Mouse (Mus musculus) CD4-positive, CD25-positive, alpha-beta regulatory T cell, adult 2 months (primary cell): ENCODE measurements around the gene Wipi2.
A peak's percentile ranks its signal among the peaks of the same experiment; 100 is the strongest.

Source experiments
- DNase-seq: peaks from one replicate; pipeline ENCODE4 v3.0.0-alpha.2; 2012; ENCODE audit warnings: low read depth, low spot score

The Wipi2 gene

DNA sequence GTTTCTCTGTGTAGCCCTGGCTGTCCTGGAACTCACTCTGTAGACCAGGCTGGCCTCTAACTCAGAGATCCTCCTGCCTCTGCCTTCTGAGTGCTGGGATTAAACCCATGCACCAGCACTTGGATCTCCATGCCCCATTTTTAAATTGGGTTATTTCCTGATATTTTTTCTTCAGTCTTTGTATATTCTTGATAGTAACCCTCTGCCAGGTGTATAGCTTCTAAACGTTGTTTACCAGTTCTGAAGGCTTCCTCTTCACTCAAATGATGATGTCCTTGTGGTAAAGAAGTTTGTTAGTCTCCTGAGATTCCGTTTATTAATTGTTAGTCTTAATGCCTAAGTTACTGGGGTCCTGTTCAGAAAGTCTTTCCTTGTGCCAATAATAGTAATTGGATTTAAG, at the start of gene Wipi2:
Gene Wipi2 (plus strand): TSS at position 301 of the 400 bp plus-strand sequence.
- DNase-seq, result no peak

DNA sequence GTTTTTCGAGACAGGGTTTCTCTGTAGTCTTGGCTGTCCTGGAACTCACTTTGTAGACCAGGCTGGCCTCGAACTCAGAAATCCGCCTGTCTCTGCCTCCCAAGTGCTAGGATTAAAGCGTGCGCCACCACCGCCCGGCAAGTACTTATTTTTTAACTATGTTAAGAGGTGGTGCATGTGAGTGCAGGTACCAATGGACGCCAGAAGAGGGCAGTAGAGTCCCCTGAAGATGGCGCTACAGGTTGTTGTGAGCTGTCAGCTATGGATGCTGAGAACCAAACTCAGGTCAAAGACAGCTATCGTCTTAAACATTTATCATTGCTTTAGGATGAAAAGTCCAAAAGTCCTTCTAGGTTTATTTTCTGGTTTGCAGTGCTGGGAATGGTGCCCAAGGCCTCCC, 49.3 kb upstream of the Wipi2 start:
- DNase-seq, result peak; percentile 5

DNA sequence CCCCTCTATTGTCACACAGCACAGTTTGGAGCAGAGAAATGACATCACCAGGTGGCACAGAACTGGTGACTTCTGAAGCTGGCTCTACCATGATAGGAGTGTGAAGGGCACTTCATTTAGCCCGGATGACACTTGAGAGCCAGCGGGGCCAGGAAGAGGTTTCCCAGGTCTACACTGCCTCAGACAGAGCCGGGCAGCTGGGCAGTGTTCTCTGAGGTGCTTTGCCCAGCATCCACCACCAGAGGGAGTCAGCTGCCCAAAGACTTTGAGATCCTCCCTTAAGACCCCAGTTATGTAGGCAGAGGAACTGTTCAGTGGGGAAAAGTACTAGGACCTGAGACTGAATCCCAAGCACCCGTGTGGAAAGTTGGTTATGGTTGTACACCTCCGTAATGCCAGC, 46.0 kb upstream of the Wipi2 start:
- DNase-seq, result peak; percentile 50

DNA sequence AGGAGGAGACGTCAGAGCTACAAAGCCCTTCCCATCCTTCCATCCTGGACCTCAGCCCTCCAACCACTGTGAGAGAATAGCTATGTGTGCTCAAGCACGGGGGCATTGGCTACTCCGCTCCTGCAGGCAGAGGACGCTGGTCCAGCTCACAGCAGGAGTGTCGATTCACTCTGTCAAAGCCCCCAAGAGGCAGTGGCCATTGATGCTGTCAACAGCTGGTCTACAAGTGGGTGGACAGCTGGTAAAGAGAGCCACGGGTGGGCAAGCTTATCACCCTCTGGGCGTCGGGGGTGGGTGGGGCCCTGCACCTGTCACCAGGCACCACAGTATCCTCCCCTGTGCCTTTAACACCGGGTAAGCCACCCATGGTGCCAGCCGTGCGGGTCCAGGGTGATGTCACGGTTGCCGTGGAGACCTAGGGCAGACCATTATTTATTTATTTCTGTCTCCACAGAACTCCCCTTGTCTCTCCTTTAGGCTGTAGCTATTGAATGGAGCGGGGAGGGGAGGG, 43.8 kb upstream of the Wipi2 start:
- DNase-seq, result no peak

DNA sequence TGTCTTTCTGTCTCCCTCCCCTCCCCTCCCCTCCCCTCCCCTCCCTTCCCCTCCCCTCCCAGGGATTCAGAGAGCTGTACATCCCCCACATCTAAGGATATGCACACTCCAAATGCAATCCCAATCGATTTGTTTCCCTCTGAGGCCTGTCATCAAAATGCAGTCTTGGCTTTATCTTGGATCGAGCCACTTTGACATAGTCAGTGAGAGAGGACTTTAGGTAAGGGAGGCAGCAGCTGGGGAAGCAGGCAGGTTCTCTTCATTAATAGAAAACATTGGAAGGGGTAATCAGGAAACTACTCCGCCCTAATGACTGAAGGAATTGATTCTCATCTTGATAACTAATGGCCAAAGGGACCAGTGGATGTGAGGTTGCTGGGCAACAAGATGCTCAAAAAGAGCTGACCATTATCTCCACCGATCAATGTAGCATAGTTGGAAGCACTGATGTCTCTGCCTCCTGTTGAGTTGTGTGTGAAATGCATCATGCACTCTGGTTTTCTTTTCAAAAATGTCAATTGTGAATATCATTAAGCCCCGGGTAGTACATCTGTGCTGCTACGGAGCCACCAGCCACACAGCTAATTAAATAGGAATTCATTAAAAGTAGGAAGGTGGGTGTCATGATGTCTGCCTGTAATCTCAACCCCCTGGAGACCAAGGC, 36.4 kb upstream of the Wipi2 start:
- DNase-seq, result no peak

DNA sequence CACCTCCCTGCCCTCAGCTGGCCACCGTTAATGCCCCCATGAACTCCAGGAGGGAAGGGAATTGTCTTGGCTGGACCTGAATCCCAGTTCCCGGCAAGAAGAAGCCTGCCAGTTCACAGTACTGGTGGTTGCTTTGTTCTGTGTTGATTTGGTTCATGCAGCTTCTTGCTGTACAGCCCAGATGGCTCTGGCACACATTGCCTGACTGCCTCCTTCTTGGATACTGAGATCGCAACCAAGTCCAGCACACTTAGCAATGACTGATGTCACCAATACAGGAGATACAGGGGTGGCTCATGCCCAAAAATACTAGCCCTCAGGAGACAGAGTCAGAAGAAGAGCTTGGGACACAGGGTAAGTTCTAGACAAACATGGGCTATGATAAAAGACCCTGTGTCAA, 31.8 kb upstream of the Wipi2 start:
- no peak for DNase-seq

DNA sequence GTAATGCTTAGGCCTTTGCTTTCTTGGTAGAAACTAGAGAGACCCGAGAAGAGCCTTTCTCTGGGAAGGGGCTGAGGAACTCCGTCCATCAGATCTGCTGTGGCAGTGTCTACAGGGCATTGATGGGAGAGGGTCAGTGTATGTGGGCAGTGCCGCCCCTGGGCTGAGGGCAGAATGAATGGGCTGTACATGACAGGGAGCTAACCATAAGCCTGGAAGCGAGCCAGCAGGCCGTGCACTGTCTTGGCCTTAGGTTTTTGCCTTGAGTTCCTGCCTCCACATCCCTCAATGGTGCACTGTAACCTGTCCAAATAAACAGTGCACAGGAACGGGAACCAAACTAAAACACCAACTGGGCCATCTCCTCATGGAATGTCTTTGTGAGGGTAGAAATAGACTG, 30.8 kb upstream of the Wipi2 start:
- no peak for DNase-seq

DNA sequence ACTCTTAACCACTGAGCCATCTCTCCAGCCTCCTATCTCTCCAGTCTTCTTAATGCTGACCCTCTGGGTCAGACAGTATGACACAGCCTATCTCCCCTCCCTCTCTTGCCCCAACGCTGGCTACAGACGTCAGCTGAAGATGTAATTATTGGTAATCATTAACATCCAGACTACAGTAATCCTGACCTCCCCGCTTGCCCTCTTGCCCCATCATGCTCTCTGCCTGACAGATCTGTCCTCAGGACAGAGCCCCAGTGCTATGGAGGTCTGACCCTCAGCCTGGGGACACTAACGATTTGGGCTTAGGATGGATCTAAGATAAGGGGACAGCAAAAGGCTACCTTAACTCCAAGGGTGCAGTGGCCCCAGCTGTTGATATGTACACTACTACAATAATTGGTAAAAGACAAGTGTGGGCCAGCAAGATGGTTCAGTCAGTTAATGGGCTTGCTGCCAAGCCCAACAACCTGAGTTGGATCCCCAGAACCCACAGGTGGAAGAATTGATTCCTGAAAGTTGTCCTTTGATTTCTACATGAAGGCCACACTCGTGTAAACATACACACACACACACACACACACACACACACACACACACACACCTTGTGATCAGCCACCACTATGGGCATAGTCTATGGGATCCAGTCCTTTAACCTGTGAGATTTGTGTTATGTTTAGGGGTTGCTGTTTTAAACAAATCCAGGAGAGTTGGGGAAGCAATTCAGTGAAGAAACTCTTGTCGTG, 29.7 kb upstream of the Wipi2 start:
- no peak for DNase-seq

DNA sequence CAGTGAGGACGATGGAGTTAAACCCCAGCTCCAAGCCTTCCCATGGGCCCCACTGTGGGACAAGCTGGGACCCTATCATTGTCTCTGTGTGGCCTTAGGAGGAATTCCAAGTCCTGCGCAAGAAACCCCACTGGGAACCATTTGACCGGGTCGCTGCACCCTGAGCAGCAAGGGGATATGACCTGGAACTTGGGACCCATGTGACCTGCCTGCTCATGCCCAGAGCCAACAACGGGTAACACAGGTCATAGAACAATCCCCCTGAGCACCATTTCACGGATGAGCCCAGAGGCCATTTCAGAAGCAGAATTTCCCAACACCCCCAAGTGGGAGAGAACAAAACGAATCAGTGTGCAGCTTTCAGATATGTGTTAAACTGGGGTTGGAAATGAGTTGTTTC, 23.1 kb upstream of the Wipi2 start:
- DNase-seq, result no peak

DNA sequence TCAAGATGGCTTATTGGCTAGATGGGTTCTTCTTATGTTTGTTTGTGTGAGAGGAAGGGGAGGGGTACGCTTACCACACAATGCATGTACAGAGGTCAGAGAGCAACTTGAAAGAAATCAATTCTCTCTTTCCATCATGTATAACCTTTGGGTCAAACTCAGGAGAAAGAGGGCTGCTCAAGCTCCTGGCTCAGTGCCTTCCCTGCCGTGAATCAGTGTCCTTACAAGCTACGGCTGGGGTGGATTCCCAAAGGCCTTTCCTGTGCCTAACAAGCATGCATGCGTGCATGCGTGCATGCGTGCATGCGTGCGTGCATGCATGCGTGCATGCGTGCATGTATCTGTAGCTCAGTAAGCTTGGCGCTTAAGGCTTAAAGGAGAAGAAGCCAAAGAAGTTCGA, 22.2 kb upstream of the Wipi2 start:
- DNase-seq, result no peak

DNA sequence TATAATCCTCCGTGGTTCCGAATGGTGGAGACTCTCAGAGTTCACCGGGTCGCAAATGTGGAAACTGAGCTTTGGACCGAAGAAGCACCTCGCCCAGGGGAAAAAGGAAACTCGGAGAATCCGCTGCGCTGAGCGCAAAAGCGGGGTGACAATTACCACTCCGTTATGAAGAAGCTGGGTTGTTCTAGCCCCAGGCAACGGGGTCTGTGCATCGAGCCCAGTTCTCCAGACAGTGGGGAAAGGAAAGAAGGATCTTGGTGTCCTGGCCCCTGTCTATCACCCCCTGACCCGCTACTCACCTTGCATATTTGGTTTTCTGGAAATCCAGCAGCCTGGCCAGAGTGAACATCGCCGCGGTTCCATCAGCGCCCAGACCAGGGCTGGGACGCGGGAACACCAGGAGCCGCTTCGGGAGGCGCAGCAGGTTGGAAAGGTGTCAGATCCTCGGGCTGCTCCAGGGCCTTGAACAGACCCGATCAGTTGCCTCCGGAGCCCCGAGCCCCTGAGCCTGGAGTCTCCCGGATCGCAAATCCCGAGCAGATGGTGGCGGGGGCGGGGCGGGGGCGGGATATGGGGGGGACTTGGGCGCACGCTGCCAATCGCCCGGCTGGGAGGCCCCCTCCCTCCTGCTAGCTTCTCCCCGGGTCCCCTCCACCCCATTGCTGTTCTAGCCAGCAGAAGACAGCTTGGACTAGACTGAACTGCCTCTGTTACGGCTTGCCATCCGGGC, 19.1 kb upstream of the Wipi2 start, which contains the start of gene Mmd2:
Gene Mmd2 (minus strand): TSS at position 542 of the 730 bp plus-strand sequence.
- no peak for DNase-seq

DNA sequence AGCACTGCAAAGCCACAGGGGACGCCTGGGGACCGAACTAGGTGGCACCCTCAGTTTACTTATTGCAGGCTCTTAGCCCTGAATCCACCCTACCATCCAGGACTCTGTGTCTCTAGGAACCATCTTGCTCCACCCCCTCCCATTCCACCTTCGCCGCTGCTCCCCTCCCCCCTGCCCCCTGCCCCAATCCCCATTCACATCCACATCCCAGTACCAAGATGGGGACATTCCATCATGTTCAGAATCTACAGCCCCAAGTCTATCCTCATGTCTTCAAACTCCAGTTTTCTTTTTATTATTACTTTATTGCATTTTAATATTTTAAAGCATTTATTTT, 18.5 kb upstream of the Wipi2 start:
- no peak for DNase-seq

DNA sequence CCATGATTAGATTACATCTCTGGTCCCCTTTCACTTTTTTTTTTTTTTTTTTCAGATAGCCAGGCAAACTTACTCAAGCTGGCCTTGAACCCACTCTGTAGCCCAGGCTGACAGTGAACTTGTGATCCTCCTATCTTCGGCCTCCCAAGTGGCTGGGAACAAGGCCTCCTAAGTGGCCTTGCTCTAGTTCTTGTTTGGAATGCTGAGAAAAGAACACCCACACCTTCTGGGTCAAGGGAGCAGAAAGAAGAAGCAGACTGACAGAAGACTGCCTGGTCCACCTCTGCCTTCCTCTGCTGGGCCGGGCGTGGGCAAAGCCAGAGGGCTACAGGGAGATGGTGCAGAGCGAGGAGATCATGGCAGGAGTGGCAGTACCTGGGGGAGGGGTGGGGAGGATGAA, 17.1 kb upstream of the Wipi2 start:
- DNase-seq, result no peak

DNA sequence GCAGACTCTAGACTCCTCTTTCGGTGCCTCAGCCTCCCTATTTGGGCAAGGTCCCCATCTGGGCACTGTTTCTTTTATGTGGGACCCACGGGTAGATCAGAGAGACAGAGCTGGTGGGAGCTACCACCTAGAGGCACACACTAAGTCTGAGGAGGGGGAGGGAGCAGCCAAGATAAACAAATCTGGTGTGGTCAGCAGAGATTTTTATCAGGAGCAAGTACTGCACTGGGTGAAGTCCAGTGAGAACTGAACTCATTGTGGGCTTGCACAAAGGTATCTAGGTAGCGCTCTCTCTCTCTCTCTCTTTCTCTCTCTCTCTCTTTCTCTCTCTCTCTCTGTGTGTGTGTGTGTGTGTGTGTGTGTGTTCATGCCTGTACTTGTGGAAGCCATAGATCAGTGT, 13.0 kb upstream of the Wipi2 start:
- DNase-seq, result no peak

DNA sequence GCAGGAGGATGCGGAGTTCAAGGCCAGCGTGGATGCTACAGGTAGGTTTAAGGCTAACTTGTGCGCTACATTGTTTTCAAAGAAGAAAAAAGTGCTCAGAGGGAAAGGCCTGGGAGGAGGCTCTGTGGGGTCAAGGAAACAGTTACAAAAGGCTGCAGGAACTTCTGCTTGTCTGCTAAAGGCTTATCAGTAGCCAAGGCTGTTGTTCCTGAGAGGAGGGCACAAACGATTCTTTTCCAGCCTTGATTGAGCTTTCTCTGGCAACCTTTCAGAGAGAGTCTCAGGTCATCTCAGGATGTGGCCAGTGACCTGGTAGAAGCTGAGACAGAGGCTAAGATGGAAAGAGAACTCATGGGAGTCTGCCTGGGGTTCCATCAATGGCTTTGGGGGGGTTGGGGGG, 11.9 kb upstream of the Wipi2 start:
- DNase-seq, result no peak

DNA sequence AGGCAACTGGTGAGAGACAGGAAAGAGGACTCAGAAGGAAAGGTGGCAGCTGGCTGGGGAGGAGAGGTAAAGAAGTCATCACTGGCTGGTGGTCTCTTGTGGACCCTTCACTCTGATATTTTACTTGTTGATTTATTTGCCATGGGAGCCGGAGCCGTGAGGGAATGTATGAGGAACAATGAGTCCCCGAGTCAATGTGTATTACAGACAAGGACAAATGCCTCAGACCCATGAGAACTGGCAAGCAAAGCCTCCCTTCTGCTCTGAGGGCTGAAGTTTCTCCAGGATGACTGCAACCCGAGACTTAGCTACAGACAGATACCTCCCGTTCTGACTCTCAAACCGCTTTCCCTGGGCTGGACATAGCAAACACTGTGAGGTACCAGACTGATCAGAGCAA, 11.2 kb upstream of the Wipi2 start:
- DNase-seq, result no peak

DNA sequence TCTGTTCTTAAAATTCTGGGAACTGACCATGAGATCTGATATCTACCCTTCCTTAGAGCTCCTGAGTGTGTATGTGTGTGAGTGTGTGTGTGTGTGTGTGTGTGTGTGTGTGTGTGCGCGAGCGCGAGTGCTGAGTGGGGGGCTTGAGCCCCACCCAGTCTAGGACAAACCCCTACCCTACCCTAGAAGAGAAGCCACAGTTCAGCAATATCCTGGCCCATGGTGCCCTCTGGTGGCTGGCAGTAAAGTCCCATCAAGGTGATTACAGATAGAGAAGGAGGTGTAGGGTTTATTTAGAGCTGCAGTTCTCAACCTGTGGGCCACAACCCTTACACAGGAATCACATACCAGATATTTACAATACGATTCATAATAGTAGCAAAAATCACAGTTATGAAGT, 7.6 kb upstream of the Wipi2 start:
- DNase-seq, result peak; percentile 60

DNA sequence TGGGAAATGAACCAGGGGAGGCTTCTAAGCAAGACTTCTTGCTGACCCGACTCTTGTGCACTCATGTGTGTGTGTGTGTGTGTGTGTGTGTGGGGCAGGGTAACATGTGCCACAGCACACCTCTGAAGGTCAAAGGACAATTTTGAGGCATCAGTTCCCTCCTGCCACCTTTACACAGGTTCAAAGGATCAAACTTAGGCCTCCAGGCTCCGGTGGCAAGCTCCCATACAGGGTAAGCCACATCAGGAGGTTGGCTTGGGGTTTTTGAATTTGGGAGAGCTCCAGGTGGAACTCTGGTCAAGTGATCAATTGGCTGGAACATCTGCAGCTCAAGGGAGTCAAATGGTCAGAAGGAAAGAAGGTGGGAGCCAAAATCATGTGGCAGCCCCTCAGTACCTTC, 6.1 kb upstream of the Wipi2 start:
- DNase-seq, result no peak

DNA sequence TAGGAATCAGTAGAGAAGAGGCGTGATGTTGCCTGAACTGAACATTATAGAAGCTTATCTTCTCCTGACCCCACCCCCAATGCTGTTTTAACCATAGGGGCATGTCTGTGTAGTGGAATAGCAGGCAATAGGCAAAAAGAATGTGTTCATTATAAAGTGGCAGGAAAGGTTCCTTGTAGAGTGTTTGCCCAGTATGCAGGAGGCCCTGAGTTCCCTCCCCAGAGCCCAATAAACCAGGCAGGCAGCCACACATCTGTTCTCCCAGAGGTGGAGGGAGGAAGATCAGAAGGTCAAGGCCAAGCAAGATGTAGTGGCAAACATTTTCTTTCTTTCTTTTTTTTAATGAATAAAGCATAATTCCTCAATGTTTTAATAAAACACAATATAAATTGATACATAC, 5.4 kb upstream of the Wipi2 start:
- DNase-seq, result no peak

DNA sequence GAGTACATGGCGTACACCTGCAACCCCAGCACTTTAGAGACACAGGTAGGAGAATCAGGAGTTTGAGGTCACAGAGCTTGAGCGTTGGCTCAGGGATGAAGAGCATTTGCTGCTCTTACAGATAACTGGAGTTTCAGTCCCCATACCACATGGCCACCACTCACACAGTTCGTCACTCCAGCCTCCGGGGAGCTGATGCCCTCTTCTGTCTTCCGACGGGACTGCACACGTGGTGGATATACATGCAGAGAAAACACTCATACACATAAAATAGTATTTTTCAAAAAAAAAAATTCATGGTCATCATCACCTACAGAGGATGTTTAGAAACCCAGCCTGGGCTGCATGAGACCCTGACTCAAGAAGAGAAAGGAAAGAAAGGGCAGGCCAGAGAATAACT, 4.4 kb upstream of the Wipi2 start:
- DNase-seq, result no peak

DNA sequence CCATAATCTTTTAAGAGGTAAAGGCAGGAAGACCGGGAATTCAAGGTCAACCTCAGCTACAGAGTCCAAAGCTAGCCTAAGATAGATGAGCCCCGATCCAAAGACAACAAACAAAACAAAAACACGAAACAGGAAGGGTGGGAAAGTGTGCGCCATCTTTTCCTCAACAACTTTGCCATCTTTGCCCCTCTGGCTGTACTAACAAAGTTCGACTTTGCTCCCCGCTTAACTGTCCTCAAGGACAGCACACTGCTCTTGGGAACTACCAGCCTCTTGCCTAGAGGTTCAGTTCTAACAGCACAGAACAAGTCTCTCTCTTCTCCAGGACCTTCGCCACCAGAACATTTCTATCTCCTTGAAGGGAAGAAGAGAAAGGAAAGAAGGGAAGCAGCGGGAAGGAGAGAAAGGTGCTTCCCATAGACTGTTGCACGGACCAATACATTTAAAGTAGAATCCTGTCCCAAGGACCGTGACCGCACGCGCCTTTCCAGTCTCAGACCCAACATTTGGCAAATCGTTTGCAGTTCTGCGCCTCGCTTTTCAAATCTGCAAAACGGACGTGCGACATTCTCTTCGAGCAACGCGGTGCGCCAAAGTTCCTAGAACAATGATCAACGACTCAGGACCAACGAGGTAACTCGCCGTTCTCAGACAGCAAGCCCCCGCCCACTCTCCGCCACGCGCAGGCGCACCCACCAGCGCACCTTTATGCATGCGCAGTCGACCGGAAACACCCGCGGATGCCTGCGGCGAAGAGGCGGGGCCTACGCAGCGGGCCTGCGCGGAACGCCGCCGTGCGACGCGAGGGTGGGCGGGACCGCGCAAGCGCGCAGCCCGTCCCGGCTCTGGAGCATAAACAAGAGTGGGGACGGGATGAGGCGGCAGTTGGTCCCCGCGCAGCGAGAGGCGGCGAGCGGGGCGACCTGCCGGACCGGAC, 1.5 kb downstream of the Wipi2 start:
- peak; percentile 100 for DNase-seq

DNA sequence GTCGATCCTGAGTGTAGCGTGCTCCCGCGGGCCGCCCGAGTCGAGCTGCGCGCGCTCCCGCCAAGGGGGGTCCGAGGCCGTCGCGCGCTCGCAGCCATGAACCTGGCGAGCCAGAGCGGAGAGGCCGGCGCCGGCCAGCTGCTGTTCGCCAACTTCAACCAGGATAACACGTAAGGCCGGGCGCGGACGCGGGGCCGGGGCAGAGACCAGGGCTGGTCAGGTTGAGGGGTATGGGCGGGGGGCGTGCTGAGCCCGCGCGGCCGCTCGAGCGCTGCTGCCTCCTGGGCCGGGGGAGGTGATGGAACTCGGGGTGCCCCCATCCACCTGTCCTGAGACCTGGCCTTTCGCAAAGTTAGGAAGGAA, 2.1 kb downstream of the Wipi2 start:
- DNase-seq, result no peak
